Mouse (Mus musculus) G1E-ER4 (cell line): Measurements from ENCODE around the gene Olfr455. TPM values are rescaled to one million over a fixed set of nuclear protein-coding genes. Genes with fewer than 3 reads are reported as not detected.

ENCODE experiments used
- GATA1 ChIP-seq: IDR thresholded peaks from one replicate; pipeline ENCODE4 v1.8.0; 2012; ENCODE audit warnings: low read length, inconsistent platforms
- polyA plus RNA-seq: library from polyadenylated mRNA; stranded (reverse); fragments of >175 nt; gene quantifications from 2 replicates; pipeline ENCODE4 v1.2.3, GENCODE M21; 2012

Gene Olfr455
- polyA plus RNA-seq: not detected in 2 replicates

DNA sequence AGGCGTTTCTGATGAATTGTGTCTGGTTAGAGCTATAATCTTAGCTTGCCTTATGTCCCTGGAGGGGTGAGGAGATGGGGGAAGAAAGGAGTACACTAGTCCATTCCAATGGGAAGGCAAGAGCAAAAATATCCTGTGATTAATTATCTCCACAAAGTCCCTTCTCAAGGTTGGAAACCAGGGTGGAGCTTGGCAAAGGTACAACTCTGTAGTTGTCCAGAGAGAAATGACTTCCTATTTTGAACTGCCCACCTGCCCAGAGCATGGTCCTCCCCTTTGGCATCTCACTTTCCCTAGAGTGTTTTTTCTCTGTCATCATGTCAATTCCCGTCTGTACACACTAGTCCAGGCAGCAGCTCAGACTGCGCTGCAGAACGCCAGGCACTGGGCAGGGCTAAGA is at the start of gene Olfr455:
Gene Olfr455 (minus strand): TSS at position 127 of the 400 bp plus-strand sequence.
- TF ChIP-seq GATA1: no peak

DNA sequence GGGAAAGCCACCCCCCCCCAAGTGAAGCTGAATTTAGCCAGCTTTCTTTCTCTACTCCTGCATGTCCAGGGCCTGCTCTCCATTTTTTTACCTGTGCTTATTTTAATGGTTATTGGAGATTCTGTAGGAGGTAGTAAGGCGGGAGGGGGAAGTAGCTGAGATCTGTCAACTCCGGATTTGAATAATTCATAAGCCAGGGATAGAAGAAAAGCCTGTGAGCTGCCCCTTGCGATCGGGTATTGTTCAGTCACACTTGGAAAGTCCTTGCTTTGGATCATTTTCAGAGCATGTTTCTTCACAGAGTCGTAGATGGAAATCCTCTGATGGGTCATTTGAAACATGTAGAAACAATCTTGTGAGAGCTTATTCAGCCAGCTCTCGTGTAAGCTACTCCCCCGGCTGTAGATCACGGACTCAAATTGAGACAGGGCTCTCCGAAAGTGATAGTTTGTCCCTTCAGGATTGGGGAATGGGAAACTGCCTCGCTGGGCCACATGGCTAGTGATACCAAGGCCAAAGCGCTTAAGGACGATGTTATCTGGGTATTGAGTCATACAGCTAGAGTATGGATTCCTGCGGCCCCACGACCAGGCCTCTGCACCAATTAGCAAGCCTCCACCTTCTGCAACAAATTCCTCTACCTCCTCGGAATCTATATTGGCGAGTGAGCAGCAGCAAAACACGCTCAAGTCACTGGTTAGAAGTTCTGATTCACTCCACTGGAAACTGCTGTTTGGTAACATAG is 45.9 kb upstream of the Olfr455 start:
- no peak for TF ChIP-seq GATA1

DNA sequence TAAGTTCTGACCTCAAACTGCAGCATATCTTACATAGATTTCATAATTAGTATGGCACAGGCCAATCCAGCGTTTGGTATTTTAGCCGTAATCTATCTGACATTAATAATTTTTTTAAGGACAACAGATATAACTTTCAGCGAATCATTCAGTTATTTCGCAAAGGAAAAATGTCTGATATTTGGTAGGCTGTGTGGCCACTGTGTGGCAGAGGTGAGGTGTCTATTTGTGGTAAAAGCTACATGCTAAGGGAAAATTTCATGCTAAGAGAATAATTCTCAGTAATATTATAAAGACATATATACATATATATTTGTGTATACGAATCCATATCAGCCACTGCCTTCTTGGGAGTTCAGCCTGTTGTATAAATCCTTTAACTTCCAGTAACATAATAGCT is 39.2 kb upstream of the Olfr455 start:
- TF ChIP-seq GATA1: no peak

DNA sequence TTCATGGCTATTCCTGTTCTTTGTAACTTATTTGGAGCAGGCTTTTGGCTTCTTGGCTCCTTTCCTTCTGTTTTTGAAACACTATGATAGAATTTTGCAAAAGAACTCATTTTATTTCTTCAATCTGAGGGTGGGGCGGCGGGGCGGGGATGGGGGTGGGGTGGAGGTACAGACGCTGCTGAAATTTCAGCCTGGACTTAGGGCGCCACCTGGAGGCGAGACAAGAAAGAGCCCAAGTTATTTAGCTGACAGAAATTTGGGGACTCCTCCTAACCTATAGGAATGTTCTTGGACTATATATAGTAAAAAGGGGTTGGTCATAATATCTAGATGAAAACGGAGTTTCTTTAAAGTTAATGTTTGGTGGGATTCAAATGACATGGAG is 36.1 kb upstream of the Olfr455 start:
- TF ChIP-seq GATA1: no peak

DNA sequence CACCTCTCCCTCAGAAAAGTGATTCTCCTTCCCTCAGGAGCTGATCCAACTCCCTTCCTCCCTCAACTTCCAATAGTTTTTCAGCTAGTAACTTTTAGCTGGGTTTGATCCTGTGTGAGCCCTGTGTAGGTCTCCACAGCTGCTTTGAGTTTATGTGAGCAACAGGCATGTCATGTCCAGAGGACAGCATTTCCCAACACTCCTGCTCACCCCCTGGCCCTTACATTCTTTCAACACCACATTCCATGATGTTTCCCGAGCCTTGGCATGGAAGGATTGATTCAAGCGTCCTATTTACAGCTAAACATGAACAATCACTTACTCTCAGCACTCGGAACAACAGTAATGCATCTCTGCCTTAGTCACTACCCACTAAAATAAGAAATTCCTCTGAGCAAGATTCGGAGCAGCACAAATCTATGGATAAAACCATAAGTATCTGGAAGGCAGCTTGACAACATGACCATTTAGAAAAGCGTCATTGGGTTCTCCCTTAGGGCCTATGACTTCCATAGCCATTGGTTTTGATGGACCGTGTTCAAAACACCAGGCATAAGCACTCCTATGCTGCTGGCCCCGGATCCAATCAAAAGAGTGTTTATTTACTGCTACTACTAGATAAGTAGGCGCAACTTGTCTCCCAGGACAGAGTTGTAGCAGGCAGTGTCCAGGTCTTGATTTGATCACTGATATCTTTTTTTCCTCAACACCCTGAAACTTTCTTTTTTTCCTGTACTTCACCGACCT is 35.5 kb upstream of the Olfr455 start:
- TF ChIP-seq GATA1: no peak

DNA sequence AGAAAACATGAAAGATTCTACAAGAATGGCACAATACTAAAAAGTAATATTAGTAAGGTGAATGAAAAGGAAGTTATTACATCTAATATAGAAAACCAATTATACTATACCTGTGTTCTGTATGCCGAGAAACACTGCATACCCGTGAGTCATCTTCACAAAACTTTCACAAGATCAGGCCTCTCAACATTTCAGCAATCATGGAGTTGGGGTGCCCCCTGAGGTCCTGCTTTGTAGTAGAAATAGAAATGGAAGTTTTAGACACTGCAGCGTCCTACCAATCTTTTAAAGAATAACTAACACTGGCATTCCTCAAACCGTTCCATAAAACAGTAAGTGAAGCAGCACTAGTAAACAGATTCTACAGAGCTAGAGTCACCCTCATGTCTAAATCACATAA is 31.3 kb upstream of the Olfr455 start:
- TF ChIP-seq GATA1: no peak

DNA sequence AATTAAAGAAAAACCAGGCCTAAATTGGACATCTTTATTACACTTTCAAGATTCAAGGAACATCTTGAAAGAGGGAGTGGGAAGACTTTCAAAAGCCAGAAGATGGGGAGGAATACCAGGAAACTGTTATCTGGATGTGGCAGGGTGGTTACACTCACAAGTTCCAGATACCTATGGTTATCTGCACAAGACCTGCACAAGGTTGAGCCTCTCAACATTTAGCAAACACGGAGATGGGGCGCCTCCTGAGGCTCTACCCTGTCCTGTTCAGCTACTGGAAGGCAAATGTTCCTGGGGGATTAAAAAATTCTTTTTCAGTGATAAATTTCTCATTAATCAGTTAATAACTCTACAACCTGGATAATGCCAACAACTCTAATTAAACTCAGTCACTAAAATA is 30.0 kb upstream of the Olfr455 start:
- no peak for TF ChIP-seq GATA1

DNA sequence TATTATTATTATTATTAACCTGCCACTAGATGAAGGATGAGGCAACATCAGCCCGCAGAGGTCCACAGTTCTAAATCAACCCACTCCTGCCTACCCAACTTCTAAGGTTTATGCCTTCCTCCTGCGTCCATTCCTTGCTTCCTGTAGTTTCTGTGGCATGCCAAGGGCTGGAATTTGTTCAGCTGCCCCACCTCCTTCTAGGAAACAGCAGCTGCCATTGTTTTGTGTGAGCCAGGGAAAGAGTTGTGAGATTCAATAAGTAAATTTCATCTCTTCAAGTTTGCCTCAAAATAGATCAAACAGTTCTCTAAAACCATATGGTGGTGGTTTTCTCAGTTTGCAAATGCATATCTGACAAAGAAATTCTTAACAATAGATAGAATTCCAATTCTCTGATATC is 20.8 kb upstream of the Olfr455 start:
- TF ChIP-seq GATA1: no peak

DNA sequence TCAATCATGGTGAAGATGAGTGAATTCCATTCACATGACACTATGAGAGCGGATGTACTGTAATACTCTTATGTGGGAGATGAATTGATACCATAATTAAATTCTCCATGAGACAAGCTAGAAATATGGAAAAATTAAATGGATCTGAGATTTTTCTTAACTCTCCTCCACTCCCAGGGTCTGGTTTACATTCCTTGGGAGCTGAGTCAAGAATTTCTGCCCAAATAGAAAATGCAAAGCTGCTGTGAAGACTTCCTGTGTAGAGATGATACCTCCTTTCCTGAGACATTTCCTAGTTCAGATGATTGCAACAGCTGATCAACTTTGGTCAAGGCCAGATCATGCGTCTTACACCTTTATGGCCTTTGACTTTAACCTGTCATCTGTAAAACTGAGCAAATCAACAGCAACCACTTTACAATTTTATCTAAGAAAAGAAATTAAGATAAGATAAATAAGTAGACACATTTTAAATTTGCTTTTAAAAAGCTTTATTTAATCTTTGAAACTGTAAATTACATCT is 18.8 kb upstream of the Olfr455 start:
- no peak for TF ChIP-seq GATA1

DNA sequence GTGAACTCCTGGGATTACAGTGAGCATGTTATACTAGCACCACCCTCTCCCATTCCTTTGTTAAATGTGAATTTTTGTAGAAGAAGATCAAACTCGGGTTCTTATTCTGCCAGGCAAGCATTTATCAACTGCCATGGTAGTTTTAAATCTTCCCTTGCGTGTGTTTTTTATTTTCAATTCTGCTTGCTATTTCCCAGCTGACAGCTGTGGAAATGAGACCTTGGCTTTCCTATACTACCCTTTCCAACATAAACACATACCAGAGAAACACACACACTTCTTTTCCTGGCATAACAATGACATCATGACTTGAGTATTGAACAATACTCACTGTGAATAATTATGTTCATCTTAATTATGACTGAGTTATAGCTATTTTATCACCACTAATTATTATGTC is 14.9 kb upstream of the Olfr455 start:
- TF ChIP-seq GATA1: no peak

DNA sequence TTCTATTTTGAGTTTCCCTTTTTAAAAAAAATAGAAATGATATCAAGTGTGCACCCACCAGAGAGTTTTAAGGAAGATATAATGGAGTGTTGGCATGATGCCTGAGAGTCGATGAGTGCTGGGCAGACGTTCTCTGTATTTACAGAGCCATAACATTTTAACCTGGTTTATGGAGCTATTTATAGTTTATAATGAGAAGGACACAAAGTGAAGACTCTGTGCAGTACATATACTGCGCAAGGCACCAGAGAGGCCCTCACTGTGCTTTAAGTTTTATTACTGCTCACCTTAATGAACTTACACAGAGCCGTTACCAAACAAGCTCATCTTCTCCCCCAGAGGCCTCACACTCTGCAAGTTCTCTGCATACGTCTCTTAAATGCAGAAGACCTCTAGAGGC is 13.5 kb upstream of the Olfr455 start:
- no peak for TF ChIP-seq GATA1

DNA sequence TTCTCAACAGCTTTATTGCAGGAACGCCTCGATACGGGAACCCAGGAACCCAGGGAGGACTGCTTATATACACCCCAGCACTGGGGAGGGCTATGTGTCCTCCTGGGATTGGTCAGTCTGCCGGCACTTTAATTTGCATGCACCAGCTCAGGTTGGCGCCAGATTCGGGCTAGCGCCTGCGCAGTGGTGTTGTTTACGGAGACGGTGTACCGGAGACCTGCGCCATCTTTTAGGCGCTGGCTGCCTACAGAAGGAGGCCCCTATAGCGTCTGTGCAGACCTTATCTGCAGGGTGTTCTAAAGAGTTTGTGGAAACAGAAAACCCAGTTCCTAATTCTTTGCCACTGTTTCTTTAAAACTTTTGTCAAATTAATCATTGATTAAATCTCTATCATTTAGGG is 11.3 kb upstream of the Olfr455 start:
- TF ChIP-seq GATA1: no peak

DNA sequence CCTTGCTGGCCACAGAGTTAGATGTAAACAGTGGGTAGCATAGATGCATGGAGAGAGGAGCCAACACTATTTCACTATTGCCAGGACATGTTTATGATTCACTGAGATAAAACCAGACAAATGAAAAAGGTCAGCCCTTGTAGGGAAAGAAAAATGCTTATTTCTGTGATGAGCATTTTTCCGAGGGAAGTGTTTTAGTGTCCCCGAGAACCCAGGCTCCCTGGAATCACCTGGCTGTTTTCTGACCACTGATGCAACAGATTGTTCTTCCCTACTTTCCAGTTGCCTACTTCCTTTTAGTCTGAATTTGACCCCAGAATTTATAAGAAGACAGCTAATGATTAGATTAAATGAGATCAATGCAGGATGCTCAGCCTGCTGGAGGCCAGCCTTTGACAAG is 1.2 kb downstream of the Olfr455 start:
- no peak for TF ChIP-seq GATA1

DNA sequence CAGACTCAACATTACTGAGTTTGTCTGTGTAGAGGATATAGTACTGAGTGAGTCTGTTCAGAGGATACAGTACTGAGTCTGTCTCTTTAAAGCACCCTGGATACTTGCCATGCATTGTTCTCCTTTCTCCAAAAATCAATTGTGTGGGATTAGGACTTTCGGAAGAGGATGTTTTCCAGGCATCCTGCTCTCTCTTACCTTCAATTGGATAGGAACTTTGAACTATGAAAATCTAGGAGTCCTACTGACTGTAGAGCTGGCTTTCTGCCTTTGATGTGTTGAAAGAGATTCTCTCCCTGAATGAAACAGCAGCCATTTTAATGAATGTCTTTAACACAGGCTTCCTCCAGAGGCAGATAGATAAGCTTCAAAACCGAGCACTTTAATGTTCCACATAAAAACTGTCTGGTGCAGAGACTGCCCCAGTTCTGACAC is 1.9 kb downstream of the Olfr455 start:
- no peak for TF ChIP-seq GATA1

DNA sequence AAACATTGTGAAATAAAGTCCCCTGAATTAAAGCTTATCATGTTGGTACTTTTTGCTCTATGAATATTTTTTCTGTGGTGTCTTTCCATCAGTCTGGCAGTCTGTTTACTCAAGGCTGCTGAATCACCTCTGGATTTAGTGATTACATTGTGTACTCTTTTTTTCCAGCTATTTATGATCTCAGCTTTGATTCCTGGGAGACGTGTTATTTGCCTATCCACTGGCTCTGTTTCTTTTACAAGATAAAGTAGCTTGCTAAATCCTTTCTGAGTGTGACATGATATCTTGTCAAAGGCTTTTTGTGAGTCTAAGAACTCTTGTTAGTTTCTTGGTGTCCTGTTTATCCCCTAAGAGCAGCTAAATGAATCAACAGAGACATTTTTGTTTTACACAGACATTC is 2.5 kb downstream of the Olfr455 start:
- no peak for TF ChIP-seq GATA1
